Mouse (Mus musculus) C2C12 (cell line): Measurements from ENCODE around the gene Nalcn. TPM values are rescaled to one million over a fixed set of nuclear protein-coding genes. Genes with fewer than 3 reads are reported as not detected.

ENCODE experiments used
- H3K27me3 ChIP-seq: one replicate; pipeline ENCODE4 v1.6.1; 2011; ENCODE audit not compliant: control insufficient read depth, insufficient read depth, insufficient read length
- H3K36me3 ChIP-seq: one replicate; pipeline ENCODE4 v1.6.1; 2011; ENCODE audit not compliant: control insufficient read depth, insufficient read depth
- H3K4me3 ChIP-seq: one replicate; pipeline ENCODE4 v1.5.1; 2011; ENCODE audit warnings: mild to moderate bottlenecking, control low read depth; ENCODE audit not compliant: poor library complexity, insufficient read depth, severe bottlenecking
- H3K79me2 ChIP-seq: one replicate; pipeline ENCODE4 v1.6.1; 2011; ENCODE audit not compliant: control insufficient read depth, insufficient read depth
- H3K79me3 ChIP-seq: one replicate; pipeline ENCODE4 v1.6.1; 2011; ENCODE audit warnings: low read depth, control low read depth
- H3ac ChIP-seq: one replicate; pipeline ENCODE3; 2011; ENCODE audit warnings: low read depth; ENCODE audit not compliant: control insufficient read depth, insufficient read length
- CEBPB ChIP-seq: IDR thresholded peaks from one replicate; pipeline ENCODE4 v1.6.1; 2011; ENCODE audit warnings: low read depth, mild to moderate bottlenecking, control low read depth, moderate library complexity
- CTCF ChIP-seq: IDR thresholded peaks from one replicate; pipeline ENCODE4 v1.5.1; 2011; ENCODE audit not compliant: control insufficient read depth, insufficient read depth, insufficient read length
- FOSL1 ChIP-seq: IDR thresholded peaks from one replicate; pipeline ENCODE4 v1.8.0; 2011; ENCODE audit warnings: mild to moderate bottlenecking, low read length; ENCODE audit not compliant: poor library complexity, insufficient read depth, severe bottlenecking
- MAX ChIP-seq: IDR thresholded peaks from one replicate; pipeline ENCODE4 v1.6.1; 2011; ENCODE audit warnings: mild to moderate bottlenecking, control low read depth
- MYOD1 ChIP-seq: IDR thresholded peaks from one replicate; pipeline ENCODE4 v1.6.1; 2011; ENCODE audit warnings: low read depth; ENCODE audit not compliant: control insufficient read depth, insufficient read length
- MYOG ChIP-seq: IDR thresholded peaks from one replicate; pipeline ENCODE4 v1.6.1; 2011; ENCODE audit not compliant: control insufficient read depth, insufficient read length; ENCODE audit errors: extremely low read depth
- USF1 ChIP-seq: IDR thresholded peaks from one replicate; pipeline ENCODE4 v1.6.1; 2011; ENCODE audit warnings: low read depth, mild to moderate bottlenecking, control low read depth, moderate library complexity
- polyA plus RNA-seq: library from polyadenylated mRNA; unstranded; fragments of >200 nt; fragmentation: generic; extraction: Trizol; gene quantifications from one replicate; pipeline ENCODE4 v1.2.1, GENCODE M21; 2012; ENCODE audit warnings: missing spikeins

Nalcn gene
- polyA plus RNA-seq, 1 experiment: not detected

GRCm38 (mm10) chr14:123488575-123489207 is 138.3 kb downstream of the Nalcn start:
- Histone ChIP-seq H3ac (no peak overlapping the region), H3K4me3 (no peak overlapping the region), H3K79me3 (no peaks in the 10 kb centered on the region), H3K79me2 (no peaks in the 10 kb centered on the region), H3K27me3 (no peaks in the 10 kb centered on the region), H3K36me3 (no peaks in the 10 kb centered on the region)
- TF ChIP-seq MYOD1: no peak
- no peak for TF ChIP-seq MAX
- no peak for TF ChIP-seq USF1
- no peak for TF ChIP-seq CTCF

GRCm38 (mm10) chr14:123462026-123462425 is 164.9 kb downstream of the Nalcn start:
- H3K79me2 ChIP-seq: no peaks in the 10 kb centered on the region
- no peak for TF ChIP-seq CEBPB
- no peak for TF ChIP-seq FOSL1
- TF ChIP-seq USF1: no peak
- TF ChIP-seq MAX: no peak
- no peak for TF ChIP-seq MYOG
- no peak for TF ChIP-seq MYOD1
- TF ChIP-seq CTCF: no peak
- no peaks in the 10 kb centered on the region for H3K27me3 ChIP-seq
- no peak overlapping the region for H3ac ChIP-seq
- H3K79me3 ChIP-seq: no peaks in the 10 kb centered on the region
- no peaks in the 10 kb centered on the region for H3K36me3 ChIP-seq
- H3K4me3 ChIP-seq: no peak overlapping the region

GRCm38 (mm10) chr14:123446031-123446430 is 180.9 kb downstream of the Nalcn start:
- Histone ChIP-seq H3K36me3 (no peaks in the 10 kb centered on the region), H3ac (no peak overlapping the region), H3K4me3 (no peak overlapping the region), H3K79me3 (no peaks in the 10 kb centered on the region), H3K27me3 (no peaks in the 10 kb centered on the region), H3K79me2 (no peaks in the 10 kb centered on the region)
- TF ChIP-seq USF1 (no peak), CTCF (no peak), CEBPB (no peak), FOSL1 (no peak), MAX (no peak), MYOD1 (no peak), MYOG (no peak)

- no peak for TF ChIP-seq CTCF
- no peak for TF ChIP-seq MYOG
- no peak for TF ChIP-seq MYOD1
- no peak for TF ChIP-seq USF1
- no peak for TF ChIP-seq MAX
- TF ChIP-seq CEBPB: no peak
- TF ChIP-seq FOSL1: no peak
- no peak overlapping the region for H3ac ChIP-seq
- no peaks in the 10 kb centered on the region for H3K79me3 ChIP-seq
- no peaks in the 10 kb centered on the region for H3K79me2 ChIP-seq
- no peaks in the 10 kb centered on the region for H3K27me3 ChIP-seq
- no peaks in the 10 kb centered on the region for H3K36me3 ChIP-seq
- H3K4me3 ChIP-seq: no peak overlapping the region
Observed at GRCm38 (mm10) chr14:123435542-123435941, 191.4 kb downstream of the Nalcn start.

GRCm38 (mm10) chr14:123376167-123376855 is 250.6 kb downstream of the Nalcn start:
- Histone ChIP-seq H3K79me3 (no peaks in the 10 kb centered on the region), H3K36me3 (no peaks in the 10 kb centered on the region), H3ac (no peak overlapping the region), H3K79me2 (no peaks in the 10 kb centered on the region), H3K4me3 (no peak overlapping the region), H3K27me3 (no peaks in the 10 kb centered on the region)
- TF ChIP-seq USF1: no peak
- TF ChIP-seq CEBPB: no peak
- TF ChIP-seq MYOG: no peak
- TF ChIP-seq CTCF: no peak
- TF ChIP-seq MYOD1: no peak
- TF ChIP-seq FOSL1: no peak
- TF ChIP-seq MAX: no peak

GRCm38 (mm10) chr14:123371522-123371921 is 255.4 kb downstream of the Nalcn start:
- no peaks in the 10 kb centered on the region for H3K79me3 ChIP-seq
- no peaks in the 10 kb centered on the region for H3K79me2 ChIP-seq
- H3ac ChIP-seq: no peak overlapping the region
- H3K36me3 ChIP-seq: no peaks in the 10 kb centered on the region
- TF ChIP-seq CTCF: peak; percentile 5
- no peak for TF ChIP-seq MAX
- no peaks in the 10 kb centered on the region for H3K27me3 ChIP-seq
- no peak overlapping the region for H3K4me3 ChIP-seq
